Mouse (Mus musculus) ES-Bruce4 (cell line): Measurements from ENCODE around the gene Ttll11.

Experiments
- CTCF ChIP-seq: IDR thresholded peaks from one replicate; pipeline ENCODE4 v1.8.1; 2011; ENCODE audit warnings: low read depth, low read length
- EP300 ChIP-seq: IDR thresholded peaks from 2 replicates; pipeline ENCODE4 v1.6.1; 2011; ENCODE audit warnings: low read depth, low read length; ENCODE audit not compliant: insufficient read depth
- POLR2A ChIP-seq: IDR thresholded peaks from one replicate; pipeline ENCODE4 v1.8.1; 2011; ENCODE audit warnings: low read length; ENCODE audit not compliant: insufficient read depth

GRCm38 (mm10) chr2:35889776-35890175 is 89.9 kb downstream of the Ttll11 start:
- no peak for TF ChIP-seq EP300
- TF ChIP-seq CTCF: no peak
- TF ChIP-seq POLR2A: no peak
